Mouse (Mus musculus) frontal cortex, adult 2 months (tissue): ENCODE measurements around the gene Gprc5c. TPM values are rescaled to one million over a fixed set of nuclear protein-coding genes. Genes with fewer than 3 reads are reported as not detected.
"Not testable (repeated sequence)": the region's sequence is repeated elsewhere in the genome, so short reads cannot be mapped to it uniquely, and the experiment has no call there.

Experiments used
- DNase-seq, 2 experiments: peaks; one replicate each; pipeline ENCODE4 v3.0.0; 2022; ENCODE audit warnings: low spot score in 1 of 2; ENCODE audit errors: extremely low spot score in 1 of 2
- polyA plus RNA-seq: library from polyadenylated mRNA; depleted of rRNA; stranded (reverse); fragments of >200 nt; gene quantifications from 2 replicates; pipeline ENCODE4 v1.2.3, GENCODE M21; 2012; rRNA removed

Gene Gprc5c
- polyA plus RNA-seq, 1 experiment: 4.7 TPM

DNA sequence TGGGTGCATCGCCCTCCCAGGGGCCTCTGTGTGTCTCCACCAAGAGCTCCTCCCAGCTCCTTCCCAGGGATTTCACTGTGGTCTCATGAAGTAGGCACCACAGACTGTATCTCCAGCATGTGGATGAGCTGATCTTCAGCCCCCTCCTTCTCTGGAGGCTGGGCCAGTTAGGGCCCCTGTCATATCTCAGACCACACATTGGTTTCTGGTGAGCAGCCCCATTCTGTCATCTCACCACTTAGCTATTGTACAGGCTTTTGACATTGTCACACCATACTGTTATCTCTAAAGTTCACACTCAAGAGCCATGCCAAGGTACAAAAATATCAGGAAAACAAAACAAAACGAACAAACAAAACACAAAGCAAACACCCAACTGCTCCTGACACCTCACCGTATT is 45.1 kb downstream of the Gprc5c start:
- DNase-seq: no peak

GRCm38 (mm10) chr11:114898026-114898425 is 47.1 kb downstream of the Gprc5c start:
- DNase-seq: no peak

GRCm38 (mm10) chr11:114903224-114903623 is 52.3 kb downstream of the Gprc5c start:
- no peak for DNase-seq

- DNase-seq: no peak
Measured at GRCm38 (mm10) chr11:114907567-114907966, 56.6 kb downstream of the Gprc5c start.

DNA sequence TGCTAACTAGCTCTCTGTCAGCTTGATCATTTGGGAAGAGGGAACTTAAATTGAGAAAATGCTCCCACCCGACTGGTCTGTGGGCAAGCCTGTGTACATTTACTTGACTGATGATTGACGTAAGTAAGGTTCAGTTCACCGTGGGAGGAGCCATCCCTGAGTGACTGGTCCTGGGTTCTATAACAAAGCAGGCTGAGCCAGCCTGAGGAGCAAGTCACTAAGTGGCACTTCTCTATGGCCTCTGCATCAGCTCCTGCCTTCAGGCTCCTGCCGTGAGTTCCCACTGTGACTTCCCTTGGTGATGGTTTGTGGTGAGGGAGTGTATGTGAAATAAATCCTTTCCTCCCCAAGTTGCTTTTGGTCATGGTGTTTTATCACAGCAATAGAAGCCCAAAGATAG is 57.1 kb downstream of the Gprc5c start:
- no peak for DNase-seq

DNA sequence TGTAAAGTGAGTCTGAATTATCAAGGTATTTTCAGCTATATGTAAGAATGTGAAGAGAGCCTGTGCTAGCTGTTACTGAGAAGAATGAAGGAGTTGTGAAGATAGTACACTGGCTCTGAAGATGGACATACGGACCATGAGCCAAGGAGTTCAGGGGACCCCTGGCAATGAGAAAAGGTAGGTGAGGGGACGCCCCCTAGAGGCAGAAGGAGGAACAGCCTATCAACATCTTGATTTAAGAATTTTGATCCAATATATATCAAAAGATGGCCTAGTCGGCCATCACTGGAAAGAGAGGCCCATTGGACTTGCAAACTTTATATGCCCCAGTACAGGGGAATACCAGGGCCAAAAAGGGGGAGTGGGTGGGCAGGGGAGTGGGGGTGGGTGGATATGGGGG is 58.6 kb downstream of the Gprc5c start:
- DNase-seq: not testable (repeated sequence)

DNA sequence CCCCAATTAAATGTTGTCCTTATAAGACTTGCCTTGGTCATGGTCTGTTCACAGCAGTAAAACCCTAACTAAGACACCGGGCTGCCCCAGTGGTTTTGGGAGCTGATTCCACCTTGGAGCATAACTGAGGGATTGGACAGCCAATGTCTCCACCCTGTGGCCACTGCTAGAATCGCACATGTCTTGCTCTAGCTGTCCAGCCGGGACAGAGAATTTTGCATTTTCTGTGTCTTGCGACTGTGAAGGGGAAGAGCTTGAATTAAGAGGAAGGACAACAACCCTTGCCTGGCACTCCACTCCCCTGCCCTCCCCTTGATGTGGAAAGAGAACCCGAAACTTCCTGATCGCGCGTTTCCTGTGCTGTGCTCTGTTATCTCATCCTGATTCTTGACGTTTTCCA is 61.9 kb downstream of the Gprc5c start:
- DNase-seq: peak; percentile 49 to 92

DNA sequence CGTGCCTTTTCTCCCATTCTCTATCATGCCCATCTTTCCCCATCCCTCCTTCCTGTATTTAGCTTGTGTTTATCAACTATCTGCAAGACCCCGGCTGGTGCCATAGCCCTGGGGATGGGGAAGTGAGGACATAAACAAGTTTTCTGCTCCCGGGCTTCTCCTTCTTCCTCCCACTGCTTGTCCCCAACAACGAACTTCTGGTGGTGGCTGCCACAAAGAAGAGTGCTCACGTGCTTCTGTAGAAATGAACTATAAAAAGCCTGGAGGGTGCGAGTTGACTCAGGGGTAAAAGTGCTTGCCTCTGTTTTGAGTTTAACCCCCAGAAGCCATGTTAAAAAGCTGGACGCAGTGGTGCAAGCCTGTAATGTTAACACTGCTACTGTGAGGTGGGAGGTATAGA is 64.0 kb downstream of the Gprc5c start:
- no peak for DNase-seq

- DNase-seq: no peak
Measured at GRCm38 (mm10) chr11:114917120-114917519, 66.2 kb downstream of the Gprc5c start.

Other genes with a start within 250 kb of the Gprc5c start
- 1,969 and 2,066 TPM in 2 replicates for gene Rpl38, start 182.6 kb upstream of the Gprc5c start, polyA plus RNA-seq
- gene Ttyh2, start 175.7 kb upstream of the Gprc5c start, polyA plus RNA-seq: 19.0 and 20.1 TPM in 2 replicates
- 2.5 and 2.9 TPM in 2 replicates for gene Dnaic2, start 123.7 kb upstream of the Gprc5c start, polyA plus RNA-seq
- 5.0 and 5.8 TPM in 2 replicates for gene Kif19a, start 85.8 kb upstream of the Gprc5c start, polyA plus RNA-seq
- gene Btbd17, start 55.2 kb upstream of the Gprc5c start, polyA plus RNA-seq: 55.1 and 55.7 TPM in 2 replicates
- gene Gpr142, start 52.2 kb upstream of the Gprc5c start, polyA plus RNA-seq: 0.08 TPM in 1 of 2 replicates, not detected in the other
- gene Cd300a, start 38.9 kb downstream of the Gprc5c start, polyA plus RNA-seq: 0.54 and 0.57 TPM in 2 replicates
- 0.22 and 0.59 TPM in 2 replicates for gene Cd300lb, start 83.2 kb downstream of the Gprc5c start, polyA plus RNA-seq
- not detected in 2 replicates for gene Cd300c, start 118.0 kb downstream of the Gprc5c start, polyA plus RNA-seq
- gene Cd300ld, start 138.8 kb downstream of the Gprc5c start, polyA plus RNA-seq: 0.08 and 0.16 TPM in 2 replicates
- 5.3 and 7.1 TPM in 2 replicates for gene Cd300c2, start 150.7 kb downstream of the Gprc5c start, polyA plus RNA-seq
- gene Cd300ld2, start 165.0 kb downstream of the Gprc5c start, polyA plus RNA-seq: 0.30 TPM in 1 of 2 replicates, not detected in the other
- 0.30 and 0.55 TPM in 2 replicates for gene Cd300ld4, start 175.9 kb downstream of the Gprc5c start, polyA plus RNA-seq
- gene Cd300ld5, start 186.6 kb downstream of the Gprc5c start, polyA plus RNA-seq: 0.86 TPM in 1 of 2 replicates, not detected in the other
- 0.68 and 0.86 TPM in 2 replicates for gene Cd300ld3, start 197.3 kb downstream of the Gprc5c start, polyA plus RNA-seq
- gene Cd300e, start 211.0 kb downstream of the Gprc5c start, polyA plus RNA-seq: 0.06 and 0.22 TPM in 2 replicates
- gene Rab37, start 240.3 kb downstream of the Gprc5c start, polyA plus RNA-seq: 22.7 and 25.3 TPM in 2 replicates